Mouse (Mus musculus): ENCODE measurements at regions not wholly inside any gene's neighbourhood (a gene's known extent, or its start where the extent isn't known, plus 50 kb on each side); places are given as distances from the start of the nearest gene placed in this dataset.

DNA sequence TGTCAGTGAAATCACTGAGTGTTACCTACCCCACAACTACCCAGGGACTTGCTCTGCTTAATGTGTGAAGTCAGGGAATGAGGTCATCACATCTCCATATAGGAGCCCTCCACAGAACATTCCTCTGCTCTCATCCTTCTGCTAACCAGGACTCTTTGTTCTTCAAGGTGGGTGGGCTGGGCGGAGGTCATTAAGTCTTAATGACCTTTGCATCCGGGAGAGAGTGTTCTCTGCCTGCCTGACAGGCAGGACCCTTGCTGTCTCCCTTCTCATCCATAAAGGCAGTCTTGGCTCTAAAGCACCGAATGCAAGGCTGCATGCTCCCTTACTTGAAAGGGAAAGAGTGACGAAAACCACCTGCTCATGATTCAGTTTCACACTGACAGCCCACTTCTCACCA lies 1051.4 kb downstream of the Slc22a22 start:
- DNase-seq (ENCODE audit: low spot score) = no peak

DNA sequence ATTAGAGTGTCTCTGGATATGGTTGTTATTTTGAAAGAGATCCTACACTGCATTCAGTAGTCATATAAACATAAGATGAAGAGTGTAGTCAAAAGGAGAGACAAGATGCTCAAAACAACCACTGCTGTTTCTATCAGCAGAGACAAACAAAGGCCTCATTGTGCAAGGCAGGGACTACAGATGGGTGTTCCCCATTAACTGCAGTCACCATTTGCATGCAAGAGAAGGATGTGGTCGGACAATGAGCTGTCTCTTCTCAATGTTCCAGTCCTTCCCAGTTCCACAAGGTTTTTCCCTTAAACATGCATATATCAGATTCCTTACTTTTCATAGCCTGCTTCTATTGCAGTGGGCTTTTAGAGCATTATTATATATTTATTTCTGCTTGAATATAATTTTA lies 1056.7 kb downstream of the Slc22a22 start:
- DNase-seq (ENCODE audit: low spot score) = no peak

DNA sequence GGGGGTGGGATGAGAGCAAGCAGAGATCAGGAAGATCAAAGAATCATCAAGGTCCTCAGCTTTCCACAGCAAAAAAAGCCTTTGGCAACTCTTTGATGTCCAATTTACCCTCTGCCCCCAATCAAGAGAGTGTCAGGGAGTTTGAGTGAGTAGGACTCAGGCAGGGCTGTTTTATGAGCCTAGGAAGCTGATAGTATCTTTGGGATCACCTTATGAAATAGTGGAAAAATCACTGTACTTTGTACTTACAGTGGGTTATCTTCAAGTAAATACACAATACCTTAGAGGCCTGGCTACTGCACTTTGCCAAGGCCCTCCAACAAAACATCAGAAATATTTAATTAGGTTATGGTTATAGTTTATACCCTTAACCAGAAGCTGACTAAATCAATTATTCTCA lies 1085.4 kb downstream of the Slc22a22 start:
- no peak for DNase-seq (ENCODE audit: low spot score)

DNA sequence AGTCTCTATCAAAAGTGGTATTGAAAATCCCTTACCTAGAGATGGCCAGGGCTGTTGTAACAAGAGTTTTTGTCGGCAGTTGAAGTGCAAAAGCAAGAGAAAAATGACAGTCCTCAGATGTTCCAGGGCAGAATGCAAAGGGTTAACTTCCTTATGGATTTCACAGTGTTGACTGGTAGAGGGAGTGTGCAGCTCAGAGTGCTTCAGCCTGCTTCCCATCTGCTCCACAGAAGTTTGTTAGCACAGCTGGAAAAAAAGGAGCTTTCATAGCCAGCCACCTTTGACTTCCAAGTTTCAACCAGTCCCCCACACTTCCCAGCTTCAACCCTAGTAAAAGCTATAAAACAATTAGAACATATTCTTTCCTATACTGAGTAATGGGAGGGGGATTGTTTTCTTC lies 1098.9 kb downstream of the Slc22a22 start:
- DNase-seq (ENCODE audit: low spot score) = no peak

DNA sequence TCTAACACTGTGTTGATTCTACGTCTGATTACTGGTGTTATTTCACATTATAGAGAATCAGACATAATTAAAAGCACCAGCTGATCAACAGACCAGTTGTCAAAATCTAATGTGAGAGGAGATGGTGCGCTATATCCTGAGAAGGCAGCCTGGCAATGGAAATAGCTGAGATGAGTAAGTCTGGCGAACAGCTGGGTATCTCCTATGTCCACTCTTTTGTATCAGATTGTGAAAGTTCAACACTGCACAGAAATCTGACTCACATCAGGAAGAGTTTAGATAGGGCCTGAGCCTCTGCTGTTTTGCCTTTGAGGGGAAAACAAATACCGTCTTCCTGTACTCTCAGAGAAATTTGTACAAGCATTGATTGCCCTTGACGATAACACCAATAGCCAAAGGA lies 1126.5 kb downstream of the Slc22a22 start:
- DNase-seq (ENCODE audit: low spot score) = no peak

DNA sequence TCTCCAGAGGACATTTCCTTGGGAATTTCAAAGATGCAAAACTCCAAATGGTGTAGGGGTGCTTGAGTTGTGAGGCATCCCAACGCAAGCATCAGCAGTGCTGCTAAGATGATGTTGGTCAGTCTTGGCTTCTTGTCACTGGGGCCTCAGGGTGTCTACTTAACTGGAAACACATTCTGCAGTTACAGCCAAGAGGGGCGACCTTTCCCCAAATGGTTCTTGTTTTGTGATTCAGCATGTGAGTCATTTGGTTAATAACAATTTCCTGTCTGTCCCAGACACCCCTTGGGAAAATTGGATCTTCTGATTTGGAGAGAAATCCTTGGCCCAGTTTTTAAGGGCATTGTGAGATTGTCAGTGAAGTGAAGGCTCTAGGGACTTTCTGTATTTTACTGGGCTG lies 1131.3 kb downstream of the Slc22a22 start:
- no peak for DNase-seq (ENCODE audit: low spot score)

DNA sequence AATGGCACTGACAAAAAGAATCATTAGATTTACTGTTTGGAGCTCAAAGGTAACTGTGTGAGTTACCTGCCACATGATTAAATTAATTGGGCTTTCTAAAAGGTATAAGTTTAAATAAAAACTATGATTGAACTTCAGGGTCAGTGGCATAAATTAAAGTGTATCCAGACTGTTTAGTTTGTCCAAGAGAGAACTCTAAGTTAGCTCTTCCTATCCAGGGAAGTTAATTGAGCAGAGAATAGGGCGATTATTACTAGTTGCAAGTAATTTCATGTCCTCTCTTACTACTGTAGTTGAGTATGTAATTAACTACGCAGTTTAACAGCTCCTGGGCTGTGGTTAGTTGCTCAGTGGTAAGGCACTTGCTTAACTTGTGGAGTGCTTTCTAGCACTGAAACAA lies 1132.5 kb downstream of the Slc22a22 start:
- no peak for DNase-seq (ENCODE audit: low spot score)

DNA sequence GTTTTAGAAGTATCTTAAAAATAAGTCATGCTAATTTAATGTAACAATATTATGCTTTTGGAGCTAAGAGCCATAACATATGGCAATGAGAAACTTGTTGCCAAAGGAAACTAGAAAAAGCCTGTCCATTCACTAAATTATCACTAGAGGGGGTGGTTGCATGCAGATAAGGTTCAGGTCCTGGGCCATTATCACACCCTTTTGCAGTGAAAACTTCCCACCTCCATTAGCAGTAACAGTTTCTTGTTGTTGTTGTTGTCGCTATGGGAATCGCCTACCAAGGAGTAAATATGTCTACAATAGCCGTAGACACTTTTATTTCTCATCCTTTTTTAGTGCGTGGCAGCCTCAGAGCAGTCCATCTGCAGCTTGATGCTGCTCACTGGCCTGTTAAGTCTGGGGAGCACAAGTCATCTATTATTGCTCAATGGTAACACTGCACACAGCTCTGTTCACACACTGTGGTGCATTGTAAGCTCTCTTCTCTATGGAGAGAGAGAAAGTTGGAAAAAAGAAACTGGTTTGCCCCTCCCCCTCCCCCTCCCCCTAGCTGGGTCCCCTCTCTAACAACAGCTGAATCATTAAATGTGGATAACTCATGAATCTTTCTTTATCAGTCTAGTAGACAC lies 1133.0 kb downstream of the Slc22a22 start:
- DNase-seq (ENCODE audit: low spot score) = no peak

DNA sequence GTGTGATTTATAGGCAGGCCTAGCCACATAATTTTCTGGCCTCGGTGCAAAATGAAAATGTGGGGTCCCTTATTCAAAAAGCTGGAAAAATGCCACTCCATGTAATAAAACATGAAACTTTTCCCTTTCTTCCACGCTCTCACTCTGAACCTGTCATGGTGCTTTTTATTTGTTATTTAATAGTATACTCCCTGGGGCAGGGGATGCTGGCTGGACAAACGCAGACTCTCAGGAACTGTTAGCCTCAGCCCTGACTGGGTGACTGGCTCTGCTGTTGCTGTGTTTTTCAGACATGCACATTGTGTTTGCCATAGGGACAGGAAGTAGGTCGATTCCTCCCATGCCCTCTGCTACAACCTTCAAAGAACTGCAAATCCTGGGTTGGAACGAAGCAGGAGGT lies 1139.5 kb downstream of the Slc22a22 start:
- no peak for DNase-seq (ENCODE audit: low spot score)

DNA sequence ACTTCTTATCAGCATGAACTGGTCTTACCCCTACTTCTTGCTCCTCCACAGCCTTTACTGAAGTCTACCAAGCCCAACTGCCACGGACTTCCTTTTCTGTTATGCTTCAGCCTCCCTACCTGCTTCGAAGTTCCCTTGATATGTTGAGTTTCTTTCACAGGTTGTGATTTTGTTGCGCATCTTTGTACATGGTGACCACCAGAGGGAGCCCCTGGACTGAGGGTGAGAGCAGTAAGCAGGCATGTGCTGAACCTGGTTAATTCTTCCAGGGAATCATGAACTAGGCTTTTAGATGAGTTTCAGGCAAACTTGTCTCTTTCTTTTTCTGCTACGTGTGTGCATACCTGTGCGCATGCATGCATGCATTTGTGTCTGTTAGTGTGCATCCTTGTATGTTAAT lies 1141.0 kb downstream of the Slc22a22 start:
- no peak for DNase-seq (ENCODE audit: low spot score)

DNA sequence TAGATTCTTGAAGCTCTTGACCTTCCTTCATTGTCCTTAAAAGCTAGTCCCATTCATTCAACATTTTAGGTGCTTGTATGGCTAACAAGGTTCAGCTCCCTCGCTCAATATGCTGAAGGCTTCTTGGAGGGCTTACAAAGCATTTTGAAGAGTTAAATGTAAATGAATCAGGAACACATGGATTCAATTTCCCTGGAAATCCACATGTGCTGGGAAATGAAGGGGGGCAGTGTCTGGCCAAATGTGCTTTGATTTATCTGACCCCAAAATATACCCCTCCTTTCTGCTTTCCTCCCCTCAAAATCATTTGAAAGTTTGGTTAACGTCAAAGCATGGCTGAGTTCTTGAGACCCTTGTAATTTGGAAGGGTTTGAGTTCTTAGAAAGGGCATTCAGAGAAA lies 1142.4 kb downstream of the Slc22a22 start:
- no peak for DNase-seq (ENCODE audit: low spot score)

DNA sequence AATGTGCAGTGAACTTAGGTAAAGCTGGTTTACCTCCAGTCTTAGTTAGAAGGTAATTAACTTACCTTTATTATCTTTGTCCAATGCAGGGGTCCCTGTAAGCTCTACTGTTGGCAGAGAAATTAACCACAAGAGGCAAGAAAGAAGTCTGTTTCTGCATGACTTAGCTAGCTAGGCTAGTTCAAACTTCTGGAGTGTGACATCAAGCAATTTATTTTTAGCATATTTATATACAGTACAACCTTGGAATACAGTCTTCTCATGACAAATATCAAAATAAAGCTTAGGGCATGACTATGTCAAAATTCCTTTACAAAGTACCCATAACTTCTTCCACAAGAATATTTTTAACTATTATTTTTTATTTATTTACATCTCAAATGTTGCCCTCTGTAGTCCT lies 1156.9 kb downstream of the Slc22a22 start:
- no peak for DNase-seq (ENCODE audit: low spot score)

DNA sequence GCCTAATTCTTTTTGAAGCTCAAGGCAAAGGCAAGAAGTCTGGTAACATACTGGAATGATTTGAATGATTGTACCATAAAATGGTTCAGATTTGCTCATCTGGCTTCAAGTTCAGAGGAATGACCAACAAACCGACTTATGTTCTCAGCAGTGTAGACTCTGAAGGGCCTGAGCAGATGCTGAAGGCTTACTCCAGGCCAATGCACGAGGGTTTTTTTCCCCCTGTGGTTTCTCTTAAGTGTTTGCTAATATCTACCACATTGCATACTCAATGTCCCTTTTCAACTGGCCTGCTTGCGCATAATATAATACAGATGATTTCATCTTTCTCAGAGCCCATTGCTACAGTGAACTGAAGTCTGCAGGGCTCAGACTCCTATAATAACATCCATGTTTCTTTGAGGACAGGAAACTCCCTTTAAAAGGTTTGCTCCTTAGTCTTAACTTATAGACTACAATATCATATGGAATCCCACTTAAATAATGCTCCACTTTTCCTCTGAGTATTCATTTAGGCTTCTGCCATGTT lies 1182.5 kb downstream of the Slc22a22 start:
- DNase-seq (ENCODE audit: low spot score) = no peak

DNA sequence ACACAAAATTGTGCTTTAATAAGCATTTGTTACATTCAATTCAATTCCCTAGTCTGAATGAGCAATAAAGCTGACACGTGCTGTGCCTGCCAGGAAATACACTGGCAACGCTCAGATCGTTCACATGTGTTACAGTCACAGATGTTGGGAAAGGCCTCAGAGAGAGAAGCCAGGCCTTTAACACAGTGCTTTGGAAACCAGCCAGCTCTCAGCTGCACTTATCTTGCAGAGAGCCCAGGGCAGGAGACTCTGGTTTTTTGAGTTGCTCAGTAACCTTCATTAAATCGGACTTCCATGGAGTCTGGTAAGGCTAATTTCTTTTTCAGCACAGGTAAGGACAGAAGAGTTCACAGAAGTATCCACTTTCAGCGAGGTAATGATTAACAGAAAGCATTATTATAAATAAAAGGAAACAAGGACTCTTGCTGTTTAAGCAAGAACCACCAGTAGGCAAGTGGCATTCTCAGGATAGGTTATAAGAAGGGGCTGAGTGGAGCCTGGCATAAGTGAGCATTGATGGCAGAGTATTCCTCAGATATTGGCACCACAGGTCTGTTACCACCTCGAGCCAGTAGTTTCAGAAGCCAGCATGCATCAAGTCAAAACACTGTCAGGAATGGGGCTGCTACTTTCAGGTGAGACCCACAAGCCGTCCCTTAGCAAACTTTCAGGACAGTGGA lies 1198.7 kb downstream of the Slc22a22 start:
- DNase-seq (ENCODE audit: low spot score) = no peak

DNA sequence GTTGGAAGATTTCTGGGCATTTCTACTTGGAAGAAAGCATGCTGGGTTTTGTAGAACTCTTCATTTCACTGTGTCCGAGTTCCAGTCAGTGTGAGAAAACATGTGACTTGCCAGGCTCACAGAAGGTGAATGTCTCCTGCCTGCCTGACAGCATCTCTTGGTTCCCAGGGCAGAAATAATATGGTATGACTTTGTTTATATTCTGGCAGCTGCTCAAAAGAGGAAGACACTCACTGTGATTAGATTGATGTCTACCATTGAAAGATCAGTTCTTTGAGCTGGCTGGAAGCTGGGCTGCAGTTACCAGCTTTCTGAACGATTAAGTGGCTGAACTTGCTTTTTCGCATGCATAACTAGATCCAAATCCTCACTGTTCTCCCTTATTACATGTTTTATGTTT lies 1199.4 kb downstream of the Slc22a22 start:
- no peak for DNase-seq (ENCODE audit: low spot score)

DNA sequence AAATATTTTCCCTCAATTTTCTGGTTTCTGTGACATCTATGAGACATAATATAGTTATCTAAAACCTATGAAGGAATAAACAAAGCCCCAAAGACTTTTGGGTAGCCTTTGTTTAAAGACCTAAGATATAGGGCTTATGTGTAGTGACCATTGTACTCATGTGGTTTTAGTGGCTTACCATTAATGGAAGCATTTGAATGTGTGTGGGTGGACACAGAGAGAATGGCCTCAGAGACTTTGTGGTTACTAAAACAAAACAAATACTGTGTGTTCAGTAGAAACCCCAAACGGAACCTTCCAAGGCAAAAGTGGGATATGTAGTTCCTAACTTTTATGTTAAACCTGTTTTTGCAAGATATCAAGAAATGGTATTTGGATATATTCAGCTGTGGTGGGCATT lies 1228.7 kb downstream of the Slc22a22 start:
- no peak for DNase-seq (ENCODE audit: low spot score)

DNA sequence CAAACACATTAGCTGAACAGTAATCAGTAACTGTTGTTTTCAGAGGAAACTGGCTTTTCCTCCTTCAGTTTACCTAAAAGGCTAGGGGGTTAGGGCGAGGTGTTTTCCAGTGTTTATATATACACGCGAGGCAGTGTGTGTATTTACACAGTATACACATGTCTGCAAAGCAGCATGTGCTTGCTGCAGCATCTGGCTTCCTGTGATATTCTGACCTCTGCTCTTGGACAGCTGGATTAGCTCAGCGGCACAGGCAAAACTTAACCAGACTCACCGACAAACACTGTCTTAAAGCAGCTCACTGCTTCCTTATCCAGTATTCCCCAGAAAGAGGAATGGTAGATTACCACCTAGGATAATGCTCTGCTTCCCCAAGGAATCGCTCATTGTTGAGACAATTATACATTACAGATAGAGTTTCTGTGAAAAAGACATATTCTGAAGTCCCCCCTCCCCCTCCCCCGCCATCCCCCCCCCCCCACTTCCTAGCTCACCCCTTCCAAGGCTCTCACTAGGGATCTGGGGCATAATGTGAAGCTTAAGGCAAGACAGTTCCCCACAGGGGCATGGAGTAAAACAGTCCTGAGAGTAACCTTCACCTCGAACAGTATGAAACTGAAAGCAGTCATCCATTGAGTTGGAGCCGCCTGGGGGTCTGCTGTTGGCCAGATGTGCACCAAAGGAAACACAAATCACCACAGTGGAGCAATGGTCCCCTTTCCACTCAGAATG lies 1233.3 kb downstream of the Slc22a22 start:
- no peak for DNase-seq (ENCODE audit: low spot score)

DNA sequence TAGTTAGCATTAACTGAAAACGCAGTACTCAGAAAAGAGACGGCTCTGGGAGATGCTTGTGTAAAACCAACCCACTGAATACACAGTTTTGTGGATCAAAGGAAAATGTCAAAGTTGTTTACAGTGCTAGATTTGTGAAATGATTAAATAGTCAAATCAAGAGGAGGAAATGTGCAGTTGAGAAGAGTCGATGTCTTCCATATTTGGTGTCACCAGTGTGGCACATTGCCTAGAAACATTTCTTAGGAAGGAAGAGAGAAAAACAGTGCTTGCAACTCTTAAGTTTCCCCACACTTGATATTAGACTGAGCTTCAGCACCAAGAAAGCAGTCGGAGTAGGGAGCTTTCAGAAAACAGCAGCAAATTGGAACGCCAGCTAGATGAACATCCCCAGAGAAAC lies 1274.9 kb downstream of the Slc22a22 start:
- DNase-seq (ENCODE audit: low spot score) = no peak

DNA sequence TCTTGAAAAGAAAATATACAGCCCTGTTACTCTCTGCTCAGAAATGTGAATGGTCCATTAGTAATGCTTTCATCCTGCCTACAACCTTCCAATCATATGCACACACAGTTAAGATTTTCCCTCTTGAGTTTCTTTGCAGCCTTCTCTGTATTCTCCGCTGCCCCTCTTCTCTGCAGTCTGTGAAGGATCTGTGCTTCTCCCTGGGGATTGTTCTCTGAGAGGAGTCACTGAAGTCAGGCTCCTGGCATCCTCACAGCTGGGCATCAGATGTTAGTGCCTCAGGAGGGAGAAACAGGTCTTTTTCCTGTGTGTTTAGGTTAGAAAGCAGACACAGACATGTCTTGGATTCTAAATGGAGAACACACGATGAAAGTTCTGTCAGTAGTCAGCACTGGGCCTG lies 1278.1 kb downstream of the Slc22a22 start:
- no peak for DNase-seq (ENCODE audit: low spot score)

DNA sequence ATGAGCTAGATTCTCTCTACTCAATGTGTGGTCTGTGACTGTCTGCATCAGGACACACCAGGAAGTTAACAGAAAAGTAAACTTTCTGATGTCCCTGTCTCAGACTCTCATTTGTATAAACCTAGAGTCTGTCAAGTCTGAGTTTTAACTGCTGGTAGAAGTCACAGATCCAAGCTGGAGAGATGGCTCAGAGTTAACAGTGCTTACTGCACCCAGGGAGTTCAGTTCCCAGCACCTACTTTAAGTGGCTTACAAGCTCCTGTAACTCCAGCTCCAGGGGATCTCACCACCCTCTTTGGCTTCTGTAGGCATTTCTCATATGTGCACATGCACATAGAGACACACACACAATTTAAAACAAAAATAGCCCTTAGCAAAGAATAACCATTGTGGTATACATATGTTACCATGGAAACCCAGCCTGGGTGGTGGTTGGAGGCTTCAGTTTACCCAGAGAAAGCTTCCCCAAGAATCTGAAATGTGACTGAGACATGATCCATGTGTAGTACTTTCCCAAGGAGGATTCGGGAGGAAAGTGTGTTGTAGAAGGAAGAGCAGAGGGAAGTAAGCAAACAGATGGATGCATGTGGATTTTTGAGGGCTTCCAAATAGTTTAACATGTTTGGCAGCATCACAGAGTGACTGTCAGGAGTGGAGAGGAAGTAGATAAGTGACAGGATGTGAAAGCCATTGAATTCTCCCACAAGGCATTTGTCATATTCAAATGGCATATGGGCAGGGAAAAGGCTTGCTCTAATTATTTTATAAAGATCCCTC lies 1279.8 kb downstream of the Slc22a22 start:
- no peak for DNase-seq (ENCODE audit: low spot score)

DNA sequence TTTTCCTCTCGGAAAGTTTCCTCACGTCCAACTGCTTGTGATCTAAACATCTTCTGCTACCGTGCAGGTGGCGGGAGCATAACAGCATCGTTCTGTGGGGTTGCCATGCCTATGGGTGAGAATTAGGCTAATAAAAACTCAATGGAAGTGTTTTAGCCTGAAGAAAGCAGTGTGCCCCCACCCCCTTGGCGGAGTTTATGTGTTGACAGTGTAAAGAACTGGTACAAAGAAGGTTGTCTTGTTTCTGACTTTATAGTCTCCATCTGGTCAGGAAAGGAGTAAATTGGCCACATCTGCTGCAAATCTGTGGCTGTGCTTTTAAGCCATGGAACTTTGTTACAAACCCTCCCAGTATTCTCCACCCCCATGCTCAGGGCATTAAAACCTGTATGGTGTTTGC lies 1311.2 kb downstream of the Slc22a22 start:
- DNase-seq (ENCODE audit: low spot score) = no peak

DNA sequence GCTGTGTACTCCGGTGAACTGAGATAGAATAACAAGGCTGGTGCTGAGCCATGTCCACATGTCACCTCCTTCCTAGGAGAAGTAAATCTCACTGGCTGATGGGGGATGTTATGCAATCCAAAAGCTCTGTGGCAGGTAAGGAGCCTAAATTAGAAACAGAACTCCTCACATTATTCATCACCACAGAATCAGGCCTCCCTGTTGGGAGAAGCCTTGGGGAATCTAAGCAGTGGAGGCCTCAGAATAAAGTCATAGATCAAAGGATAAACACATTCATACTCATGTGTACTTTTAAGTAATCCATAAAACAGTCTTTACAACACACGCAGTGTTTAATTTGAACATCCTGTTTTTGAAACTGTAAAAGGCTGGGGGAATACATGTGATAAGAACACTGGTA lies 1318.7 kb downstream of the Slc22a22 start:
- no peak for DNase-seq (ENCODE audit: low spot score)

DNA sequence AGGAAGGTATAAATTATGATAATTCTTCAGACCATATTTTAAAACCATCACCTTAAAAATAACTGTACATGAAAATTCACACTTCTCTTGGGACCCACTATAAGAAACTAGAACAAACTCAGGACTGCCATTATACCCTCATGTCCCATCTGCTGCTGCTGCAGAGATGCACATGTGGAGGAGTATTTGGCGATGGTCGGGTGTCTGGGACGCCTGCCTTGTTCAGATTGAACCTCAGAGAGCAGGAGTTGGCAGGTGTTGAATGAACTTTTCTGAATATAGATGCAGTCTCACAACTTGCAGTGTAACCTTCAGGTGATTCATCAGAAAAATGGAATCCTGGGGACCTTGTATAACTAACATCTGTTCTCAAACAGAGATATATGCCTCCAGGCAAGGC lies 1338.0 kb downstream of the Slc22a22 start:
- DNase-seq (ENCODE audit: low spot score) = no peak

All from T-cell, adult 2 months (primary cell).